Mouse (Mus musculus) heart, embryonic 12.5 days (tissue): ENCODE data around the gene Ccdc105. TPM values are rescaled to one million over a fixed set of nuclear protein-coding genes. Genes with fewer than 3 reads are reported as not detected.

Experiments used
- ATAC-seq: fragments of 200-750 bp; cut with Nextera tagmentation; 2 replicates; pipeline ENCODE4 v1.8.0; 2017; ENCODE audit warnings: moderate TSS enrichment, moderate library complexity; ENCODE audit not compliant: insufficient number of reproducible peaks, low FRiP score
- H3K27ac ChIP-seq: fragments of 300-500 bp; sonication (generic); 2 replicates; pipeline ENCODE4 v1.5.1; 2016; ENCODE audit warnings: mild to moderate bottlenecking, moderate library complexity; ENCODE audit not compliant: poor library complexity, severe bottlenecking
- H3K27me3 ChIP-seq: fragments of 300-500 bp; sonication (generic); replicated peaks from 2 replicates; pipeline ENCODE4 v1.6.1; 2016; ENCODE audit warnings: mild to moderate bottlenecking, moderate library complexity
- H3K36me3 ChIP-seq: fragments of 300-500 bp; sonication (generic); 2 replicates; pipeline ENCODE4 v1.6.1; 2016; ENCODE audit warnings: mild to moderate bottlenecking, moderate library complexity
- H3K4me1 ChIP-seq: fragments of 300-500 bp; sonication (generic); replicated peaks from 2 replicates; pipeline ENCODE4 v1.6.1; 2016; ENCODE audit warnings: mild to moderate bottlenecking
- H3K4me2 ChIP-seq: fragments of 300-500 bp; sonication (generic); 2 replicates; pipeline ENCODE4 v1.6.1; 2016; ENCODE audit warnings: mild to moderate bottlenecking, moderate library complexity
- H3K4me3 ChIP-seq: fragments of 300-500 bp; sonication (generic); 2 replicates; pipeline ENCODE4 v1.5.1; 2016; ENCODE audit warnings: mild to moderate bottlenecking
- H3K9ac ChIP-seq: fragments of 300-500 bp; sonication (generic); 2 replicates; pipeline ENCODE4 v1.6.1; 2016; ENCODE audit warnings: mild to moderate bottlenecking, moderate library complexity
- H3K9me3 ChIP-seq: fragments of 300-500 bp; sonication (generic); replicated peaks from 2 replicates; pipeline ENCODE4 v1.6.1; 2016; ENCODE audit warnings: mild to moderate bottlenecking, moderate library complexity
- WGBS: fragments of 180-500 bp; shearing (Covaris S2); methylation state at CpG from one replicate; pipeline ENCODE4 v1.1.7; 2016; 5-methylcytosine and 5-hydroxymethylcytosine counted together
- polyA plus RNA-seq: library from polyadenylated mRNA; unstranded; fragments of >200 nt; fragmentation: Nextera tagmentation; extraction: Ambion mirVana; gene quantifications from 2 replicates; pipeline ENCODE4 v1.2.1, GENCODE M21; 2016

The Ccdc105 gene
- polyA plus RNA-seq, 1 experiment from 2014 or later: not detected

DNA sequence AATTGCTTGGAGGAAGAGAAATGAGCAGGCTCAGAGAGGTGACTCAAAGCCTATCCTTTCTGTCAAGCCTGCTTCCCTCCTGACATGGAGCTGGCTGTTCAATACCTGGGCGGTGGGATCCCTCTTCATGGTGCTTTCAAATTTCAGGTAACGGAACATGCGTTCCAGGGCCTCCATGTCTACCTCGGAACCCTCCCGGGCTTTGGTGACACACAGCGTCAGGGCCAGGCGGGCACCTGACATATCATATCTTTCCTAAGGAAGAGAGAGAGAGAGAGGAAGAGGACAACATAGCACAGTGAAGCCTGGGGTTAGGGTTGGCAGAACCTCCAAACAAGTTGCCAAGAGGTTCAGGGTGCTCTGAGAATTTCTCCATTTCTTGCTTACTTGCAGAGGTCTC lies 37.7 kb downstream of the Ccdc105 start:
- no peak overlapping the region for H3K4me2 ChIP-seq
- no peak overlapping the region for H3K27ac ChIP-seq
- H3K9me3 ChIP-seq: no peaks in the 10 kb centered on the region
- no peak for ATAC-seq
- WGBS: 86% methylated on average over 7 of the region's 7 CpGs
- no peaks in the 10 kb centered on the region for H3K4me1 ChIP-seq
- no peaks in the 10 kb centered on the region for H3K36me3 ChIP-seq
- H3K9ac ChIP-seq: no peak overlapping the region
- H3K4me3 ChIP-seq: no peak overlapping the region
- H3K27me3 ChIP-seq: no peaks in the 10 kb centered on the region

DNA sequence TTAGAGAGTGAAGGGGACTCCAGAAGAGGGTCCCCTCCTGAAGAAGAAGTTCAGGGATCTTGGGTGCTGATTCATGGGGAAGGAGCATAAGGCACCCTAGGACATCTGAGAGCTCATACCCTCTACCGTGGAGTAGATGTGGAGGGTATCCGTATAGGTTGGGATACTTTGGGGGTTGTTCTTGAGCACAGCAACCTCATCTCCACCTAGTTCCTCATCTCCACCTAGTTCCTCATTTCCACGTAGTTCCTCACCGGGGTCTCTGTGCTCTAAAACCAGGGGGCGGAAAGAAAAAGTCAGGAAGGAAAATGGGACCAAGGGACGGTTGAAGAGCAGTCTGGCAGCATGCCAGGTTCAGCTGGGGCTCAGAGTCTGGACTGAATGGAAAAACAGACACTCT lies 38.7 kb downstream of the Ccdc105 start:
- no peak for ATAC-seq
- no peak overlapping the region for H3K4me3 ChIP-seq
- H3K4me2 ChIP-seq: no peak overlapping the region
- no peak overlapping the region for H3K9ac ChIP-seq
- no peak overlapping the region for H3K27ac ChIP-seq
- no peaks in the 10 kb centered on the region for H3K9me3 ChIP-seq
- no peaks in the 10 kb centered on the region for H3K4me1 ChIP-seq
- WGBS: 69% methylated on average over 6 of the region's 6 CpGs
- H3K36me3 ChIP-seq: no peaks in the 10 kb centered on the region
- no peaks in the 10 kb centered on the region for H3K27me3 ChIP-seq

GRCm38 (mm10) chr10:78710706-78711105 lies 42.2 kb downstream of the Ccdc105 start:
- Histone ChIP-seq H3K4me3 (no peak overlapping the region), H3K4me2 (no peak overlapping the region), H3K9me3 (no peaks in the 10 kb centered on the region), H3K36me3 (no peaks in the 10 kb centered on the region), H3K27ac (no peak overlapping the region), H3K27me3 (no peaks in the 10 kb centered on the region), H3K4me1 (no peaks in the 10 kb centered on the region), H3K9ac (no peak overlapping the region)
- ATAC-seq: no peak

- no peak overlapping the region for H3K27ac ChIP-seq
- ATAC-seq: no peak
- H3K36me3 ChIP-seq: no peaks in the 10 kb centered on the region
- no peaks in the 10 kb centered on the region for H3K27me3 ChIP-seq
- no peak overlapping the region for H3K4me2 ChIP-seq
- WGBS: 54% methylated on average over 3 of the region's 3 CpGs
- no peak overlapping the region for H3K4me3 ChIP-seq
- H3K4me1 ChIP-seq: no peaks in the 10 kb centered on the region
- H3K9ac ChIP-seq: no peak overlapping the region
- no peaks in the 10 kb centered on the region for H3K9me3 ChIP-seq
Measured at GRCm38 (mm10) chr10:78700881-78701280, 52.0 kb downstream of the Ccdc105 start.

Other genes with a start within 250 kb of the Ccdc105 start
- gene Olfr1358, start 235.6 kb downstream of the Ccdc105 start, polyA plus RNA-seq: not detected in 2 replicates
- gene Ilvbl, start 178.7 kb downstream of the Ccdc105 start, polyA plus RNA-seq: 46.5 and 47.6 TPM in 2 replicates
- gene Syde1, start 161.1 kb downstream of the Ccdc105 start, polyA plus RNA-seq: 14.2 and 15.3 TPM in 2 replicates
- gene Olfr1357, start 135.0 kb downstream of the Ccdc105 start, polyA plus RNA-seq: not detected in 2 replicates
- gene Casp14, start 34.8 kb downstream of the Ccdc105 start, polyA plus RNA-seq: not detected in 2 replicates
- 0.66 and 0.72 TPM in 2 replicates for gene Slc1a6, start 27.4 kb upstream of the Ccdc105 start, polyA plus RNA-seq
- gene Olfr1356, start 99.1 kb upstream of the Ccdc105 start, polyA plus RNA-seq: not detected in 2 replicates
- not detected in 2 replicates for gene Olfr1355, start 122.5 kb upstream of the Ccdc105 start, polyA plus RNA-seq
- not detected in 2 replicates for gene Olfr1354, start 160.1 kb upstream of the Ccdc105 start, polyA plus RNA-seq
- not detected in 2 replicates for gene Olfr8, start 197.6 kb upstream of the Ccdc105 start, polyA plus RNA-seq
- gene Olfr1353, start 210.2 kb upstream of the Ccdc105 start, polyA plus RNA-seq: not detected in 2 replicates
- not detected in 2 replicates for gene Olfr1352, start 228.0 kb upstream of the Ccdc105 start, polyA plus RNA-seq